Comparison of ENCODE assay signal across 21 mouse cellular contexts in genomic region chr19:47881538-47881937, GRCm38 (mm10). TPM values are rescaled to one million over a fixed set of nuclear protein-coding genes. Genes with fewer than 3 reads are reported as not detected.
"Had no signal": no experiment of that assay in that cellular context is flagged by ENCODE, and none has a peak within 500 bp of the region (broad histone marks: within the 10 kb centered on the region; RNA-seq: fewer than 3 reads in every experiment).

No protein-coding gene starts in this region.

- DNase-seq: retina, postnatal 1 day; right cerebral cortex, adult 18-20 months; right cerebral cortex, postnatal 14 days; right cerebral cortex, postnatal 25 days; right cerebral cortex, postnatal 4 days; spleen, adult 18-20 months; thymus, adult 18-20 months; thymus, adult 2 months; thymus, postnatal 14 days; thymus, postnatal 25 days; thymus, postnatal 36 days; thymus, postnatal 4 days had no signal

- H3K36me3 ChIP-seq: neural tube, embryonic 13.5 days; neural tube, embryonic 15.5 days; stomach, embryonic 15.5 days had no signal

- H3K9ac ChIP-seq: neural tube, embryonic 15.5 days; stomach, embryonic 15.5 days had no signal

- H3K4me2 ChIP-seq: neural tube, embryonic 13.5 days; neural tube, embryonic 15.5 days; stomach, embryonic 15.5 days had no signal

- H3K4me3 ChIP-seq: neural tube, embryonic 13.5 days; neural tube, embryonic 15.5 days; stomach, embryonic 15.5 days had no signal

- H3K27me3 ChIP-seq: neural tube, embryonic 13.5 days; neural tube, embryonic 15.5 days; stomach, embryonic 15.5 days had no signal

- H3K9me3 ChIP-seq: neural tube, embryonic 13.5 days; neural tube, embryonic 15.5 days; stomach, embryonic 15.5 days had no signal

- H3K27ac ChIP-seq: neural tube, embryonic 13.5 days; neural tube, embryonic 15.5 days; stomach, embryonic 15.5 days; stomach, postnatal 0 days had no signal

RNA-seq across cellular contexts. Expression of gene Gsto2, which starts 16.2 kb away (rescaled TPM):
- polyA plus RNA-seq: small intestine, adult 2 months had no signal

RNA-seq across cellular contexts. Expression of gene Cfap43, which starts 37.5 kb away (rescaled TPM):
- polyA plus RNA-seq: small intestine, adult 2 months; spleen, adult 2 months had no signal

RNA-seq across cellular contexts. Expression of gene Cfap58, which starts 55.9 kb away (rescaled TPM):
- total RNA-seq: neutrophil, adult 5-6 weeks had no signal
- polyA plus RNA-seq: small intestine, adult 2 months; spleen, adult 2 months; stomach, embryonic 14.5 days; stomach, embryonic 15.5 days; stomach, postnatal 0 days; urinary bladder, adult 2 months had no signal
